Mouse (Mus musculus) brain, embryonic 14.5 days (tissue): ENCODE results near the gene Cog5.

ENCODE experiments used
- CTCF ChIP-seq: fragments of 200-500 bp; IDR thresholded peaks from 2 replicates; pipeline ENCODE4 v1.5.1; 2012; ENCODE audit warnings: inconsistent platforms, mild to moderate bottlenecking, moderate library complexity, borderline replicate concordance; ENCODE audit not compliant: insufficient read depth, insufficient read length; ENCODE audit errors: extremely low read depth
- POLR2A ChIP-seq: fragments of 200-500 bp; IDR thresholded peaks from 2 replicates; pipeline ENCODE4 v1.6.1; 2012; ENCODE audit warnings: mild to moderate bottlenecking, inconsistent platforms, borderline replicate concordance; ENCODE audit not compliant: poor library complexity, insufficient read depth, insufficient read length, severe bottlenecking; ENCODE audit errors: extremely low read depth

GRCm38 (mm10) chr12:31916691-31917090 is 262.0 kb downstream of the Cog5 start:
- no peak for TF ChIP-seq CTCF
- TF ChIP-seq POLR2A, result no peak
